Mouse (Mus musculus) right cerebral cortex, postnatal 25 days (tissue): ENCODE measurements at regions not wholly inside any gene's neighbourhood (a gene's known extent, or its start where the extent isn't known, plus 50 kb on each side); places are given as distances from the start of the nearest gene placed in this dataset.
"Not testable (repeated sequence)": the region's sequence is repeated elsewhere in the genome, so short reads cannot be mapped to it uniquely, and the experiment has no call there.

Source experiments
- DNase-seq: peaks from one replicate; pipeline ENCODE4 v3.0.0; 2022

- DNase-seq = peak; percentile 3
Measured at GRCm38 (mm10) chr12:21784403-21784802, 367.0 kb upstream of the Ywhaq start.

GRCm38 (mm10) chr12:21778717-21779116, 361.3 kb upstream of the Ywhaq start:
- DNase-seq = not testable (repeated sequence)

DNA sequence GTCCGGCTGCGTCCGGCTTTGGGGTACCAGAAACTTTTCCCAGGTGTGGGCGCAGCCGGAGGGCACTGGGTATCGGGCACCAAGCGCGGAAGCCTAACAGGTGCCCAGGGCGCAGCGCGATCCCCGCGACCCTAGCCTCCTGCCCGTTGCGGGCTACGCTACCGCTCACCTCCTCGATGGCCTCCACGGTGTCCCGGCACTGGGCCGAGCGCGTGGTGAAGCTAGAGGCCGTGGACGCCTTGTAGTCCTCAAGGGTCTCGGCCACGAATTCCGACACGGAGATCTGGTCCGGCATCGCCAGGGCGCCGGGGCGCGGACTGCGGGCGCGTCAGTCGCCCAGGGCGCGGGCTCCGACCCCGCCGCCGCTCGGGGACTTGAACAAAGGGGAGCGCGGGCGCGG, 360.9 kb upstream of the Ywhaq start:
- peak; percentile 3 for DNase-seq

DNA sequence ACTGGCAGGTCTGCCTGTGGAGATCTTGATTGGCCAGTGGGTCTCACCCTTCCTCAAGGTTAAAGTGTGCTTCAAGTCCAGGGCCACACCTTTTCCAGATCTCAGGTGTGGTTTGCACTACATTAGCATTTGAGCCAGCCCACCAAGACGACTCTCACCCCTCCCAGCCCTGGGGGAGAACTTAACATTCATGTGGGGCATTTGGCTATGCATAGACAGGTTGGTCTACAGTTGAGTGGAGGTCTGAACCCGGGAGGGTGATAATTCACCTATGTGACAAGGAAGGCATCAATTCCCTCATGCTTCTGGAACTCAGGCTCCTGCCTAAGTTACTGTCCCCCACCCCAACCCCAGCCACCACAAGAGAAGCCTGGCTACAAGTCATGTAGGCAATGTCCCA, 350.3 kb upstream of the Ywhaq start:
- not testable (repeated sequence) for DNase-seq
